Mouse (Mus musculus): ENCODE results near the gene Ly86.

The Ly86 gene

DNA sequence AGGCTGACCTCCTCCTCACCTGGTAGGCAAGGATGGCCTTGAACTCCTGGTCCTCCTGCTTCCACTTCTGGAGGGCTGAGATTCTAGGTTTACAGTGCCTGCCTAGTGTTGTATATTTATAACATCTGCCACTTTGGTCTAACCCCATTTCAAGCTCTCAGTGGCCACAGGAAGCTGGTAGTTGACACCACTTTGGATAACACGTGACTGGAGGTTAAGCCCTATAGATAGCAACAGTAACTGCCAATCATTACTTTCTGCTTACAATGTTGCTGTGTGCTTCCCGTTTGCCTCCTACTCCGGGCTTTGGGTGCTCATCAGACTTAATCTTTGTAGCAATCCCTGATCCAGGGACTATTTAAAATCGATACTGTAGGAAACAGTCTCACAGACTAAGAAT is 87.6 kb downstream of the Ly86 start:
- DNase-seq (ENCODE audit: low spot score) = no peak

DNA sequence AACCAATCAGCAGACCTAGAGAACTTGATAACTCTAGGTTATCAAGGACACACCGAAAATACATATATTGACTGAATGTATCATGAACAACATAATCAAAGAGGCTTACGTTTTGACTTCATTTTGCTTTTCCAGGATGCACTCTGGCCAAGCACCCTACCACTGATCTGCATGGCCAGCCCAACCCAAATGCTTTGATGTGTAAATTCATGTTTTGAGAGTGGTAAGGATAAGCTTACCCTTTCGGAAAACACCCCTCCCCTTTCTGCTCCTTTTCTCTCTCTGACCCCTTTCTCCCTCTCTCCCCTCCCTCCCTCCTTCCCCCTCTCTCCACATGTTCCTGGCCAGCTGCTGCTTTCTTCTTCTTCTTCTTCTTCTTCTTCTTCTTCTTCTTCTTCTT is 88.1 kb downstream of the Ly86 start:
- DNase-seq (ENCODE audit: low spot score) = no peak

DNA sequence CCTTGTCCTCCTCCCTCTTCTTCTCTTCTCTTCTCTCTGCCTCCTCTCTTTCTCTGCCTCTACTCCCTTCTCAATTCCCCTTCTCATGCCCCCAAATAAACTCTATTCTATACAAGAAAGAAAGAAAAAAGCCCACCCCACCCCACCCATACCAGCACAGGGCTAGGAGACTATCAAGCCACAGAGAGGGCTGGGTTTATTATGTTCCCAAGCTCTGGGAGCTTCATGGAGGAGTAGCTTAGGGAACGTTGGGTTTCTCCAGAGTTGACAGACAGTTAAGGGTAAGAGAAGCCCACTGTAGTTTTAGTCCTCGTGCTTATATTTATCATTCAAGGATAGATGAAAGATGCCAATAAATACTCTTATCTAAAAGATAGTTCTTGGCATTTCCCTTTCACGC is 88.7 kb downstream of the Ly86 start:
- no peak for DNase-seq (ENCODE audit: low spot score)

DNA sequence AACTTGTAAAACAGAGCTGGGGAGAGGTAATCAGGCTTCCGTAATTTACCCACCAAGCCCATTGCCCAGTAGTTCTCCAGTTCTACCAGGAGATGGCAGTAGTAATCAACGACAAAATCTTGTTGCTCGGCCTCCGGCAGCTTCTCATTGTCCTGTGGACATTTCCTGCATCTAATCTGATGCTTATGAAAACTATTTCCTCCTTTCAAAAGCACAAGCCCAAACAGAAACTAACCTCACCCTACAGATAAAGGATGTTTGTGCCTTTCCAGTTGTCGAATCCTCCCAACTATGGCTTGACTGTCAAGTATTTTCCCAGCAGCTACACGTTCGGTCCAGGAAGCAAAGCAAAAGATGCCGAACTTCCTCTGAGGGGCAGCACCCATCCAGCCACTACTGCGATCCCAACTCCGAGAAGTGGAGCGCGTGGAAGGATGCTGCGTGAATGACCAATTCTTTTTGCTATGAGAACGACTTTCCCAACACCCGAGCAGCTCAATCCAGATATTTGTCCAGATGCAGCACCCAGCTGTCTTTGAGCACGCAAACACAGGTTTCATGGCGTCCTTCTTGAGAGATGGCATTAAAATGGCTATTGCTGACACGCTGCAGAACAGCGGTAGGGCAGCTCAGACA is 89.2 kb downstream of the Ly86 start:
- peak; percentile 25 for DNase-seq (ENCODE audit: low spot score)

DNA sequence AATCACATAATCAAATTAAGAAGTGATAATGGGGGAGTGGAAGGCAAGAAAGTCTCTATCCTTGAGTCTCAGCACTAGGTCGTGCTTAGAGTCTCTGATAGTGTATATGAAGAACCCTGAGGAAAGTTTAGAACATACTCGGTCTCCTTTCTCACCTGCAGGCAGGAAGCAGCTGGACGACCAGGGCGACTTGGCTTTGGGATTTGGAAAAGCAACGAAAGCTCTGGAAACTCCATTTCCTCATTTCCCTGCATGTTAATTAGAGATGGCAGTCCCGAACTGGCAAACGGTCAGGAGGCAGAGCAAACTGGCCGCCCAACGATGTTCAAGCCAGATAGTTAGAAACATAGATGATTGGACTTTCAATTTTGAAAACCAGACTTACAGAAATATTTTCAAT is 89.8 kb downstream of the Ly86 start:
- DNase-seq (ENCODE audit: low spot score) = no peak

DNA sequence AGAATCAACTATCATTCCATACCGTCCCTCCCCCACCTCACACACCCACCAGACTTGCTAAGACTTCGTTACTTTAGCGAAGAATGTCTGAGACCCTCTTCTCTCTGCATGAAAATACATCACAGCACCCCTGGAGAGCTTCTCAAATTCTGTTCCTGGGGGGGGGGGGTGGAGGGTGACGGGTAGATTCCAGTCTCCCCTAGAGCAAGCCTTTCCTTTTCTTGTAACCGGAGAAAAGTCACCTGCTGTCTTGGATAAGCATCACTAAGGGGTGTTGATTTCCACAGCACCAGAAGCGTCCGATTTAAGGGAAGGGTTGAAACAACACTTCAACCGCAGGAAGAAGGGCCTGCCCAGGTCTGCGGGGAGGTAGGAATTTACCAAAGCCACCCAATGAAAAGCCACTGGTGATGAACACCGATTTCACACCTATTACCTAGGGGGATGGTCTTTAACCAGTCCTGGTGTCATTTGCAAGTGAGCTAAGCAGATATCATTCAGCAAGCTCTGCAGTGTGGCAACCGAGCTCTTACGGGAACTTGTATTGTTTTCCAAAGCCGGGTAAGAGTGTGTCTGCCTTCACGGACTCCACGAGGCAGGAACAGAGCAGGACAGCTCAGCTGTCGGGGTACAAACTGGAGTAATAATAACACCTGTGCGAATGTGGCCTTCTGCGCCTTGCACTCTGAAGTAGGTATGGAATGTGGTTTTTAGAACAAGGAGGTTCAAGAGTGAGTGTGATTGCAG is 91.4 kb downstream of the Ly86 start:
- no peak for DNase-seq (ENCODE audit: low spot score)

DNA sequence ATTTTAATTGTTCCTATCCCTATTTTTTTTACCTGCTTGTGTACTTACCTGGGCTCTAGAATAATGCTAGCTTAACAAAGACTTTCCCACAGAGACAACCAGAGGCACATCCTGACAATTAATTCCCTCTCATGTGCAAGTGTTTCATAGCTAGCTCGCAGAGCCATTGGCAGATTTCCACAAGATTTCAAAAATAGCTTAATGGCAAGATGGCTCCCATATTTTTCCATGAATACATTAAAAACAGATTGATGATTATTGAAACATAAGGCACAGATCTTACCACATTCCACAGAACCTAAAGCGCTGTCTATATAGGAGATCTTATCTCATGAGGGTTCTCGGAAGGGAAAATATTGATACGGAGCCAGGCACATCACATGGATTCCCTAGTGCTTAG is 93.8 kb downstream of the Ly86 start:
- DNase-seq (ENCODE audit: low spot score) = no peak

DNA sequence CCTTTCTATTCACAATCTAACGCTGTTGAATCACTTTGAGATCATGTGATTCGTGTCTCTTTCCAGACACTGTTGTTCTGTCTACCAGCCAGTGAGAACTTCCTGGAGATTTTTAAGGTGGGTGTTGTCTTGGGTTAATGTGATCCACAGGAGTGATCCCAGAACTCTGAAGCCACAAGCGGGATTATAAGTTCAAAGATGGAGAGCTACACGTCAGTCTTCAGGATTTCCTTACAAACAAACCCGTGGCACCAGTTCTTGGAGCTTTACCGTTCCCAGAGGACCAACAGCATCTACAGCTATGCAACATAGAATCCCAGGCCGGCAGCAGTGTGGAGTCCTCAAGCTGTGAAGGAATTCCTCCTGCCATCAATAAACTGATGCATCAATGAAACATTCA is 94.5 kb downstream of the Ly86 start:
- DNase-seq (ENCODE audit: low spot score) = no peak

DNA sequence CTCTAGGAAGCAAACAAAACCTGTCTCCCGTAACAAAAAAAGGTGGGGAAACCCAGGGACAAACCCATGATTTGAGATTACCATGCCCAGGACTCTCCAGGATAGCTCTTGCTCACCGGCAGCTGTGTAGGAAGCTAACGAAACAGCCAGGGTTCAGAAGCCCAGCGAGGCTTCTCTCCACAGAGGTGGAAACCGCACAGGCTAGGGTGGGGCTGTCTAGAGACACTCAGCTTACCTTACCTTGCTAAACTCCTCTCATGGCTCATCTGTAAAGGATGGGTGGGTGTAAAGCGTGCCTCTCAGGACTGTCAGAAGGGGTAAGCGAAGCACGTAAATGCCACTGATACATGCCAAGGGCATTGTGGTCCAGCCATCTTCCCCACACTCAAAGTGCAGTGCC is 94.9 kb downstream of the Ly86 start:
- DNase-seq (ENCODE audit: low spot score) = no peak

DNA sequence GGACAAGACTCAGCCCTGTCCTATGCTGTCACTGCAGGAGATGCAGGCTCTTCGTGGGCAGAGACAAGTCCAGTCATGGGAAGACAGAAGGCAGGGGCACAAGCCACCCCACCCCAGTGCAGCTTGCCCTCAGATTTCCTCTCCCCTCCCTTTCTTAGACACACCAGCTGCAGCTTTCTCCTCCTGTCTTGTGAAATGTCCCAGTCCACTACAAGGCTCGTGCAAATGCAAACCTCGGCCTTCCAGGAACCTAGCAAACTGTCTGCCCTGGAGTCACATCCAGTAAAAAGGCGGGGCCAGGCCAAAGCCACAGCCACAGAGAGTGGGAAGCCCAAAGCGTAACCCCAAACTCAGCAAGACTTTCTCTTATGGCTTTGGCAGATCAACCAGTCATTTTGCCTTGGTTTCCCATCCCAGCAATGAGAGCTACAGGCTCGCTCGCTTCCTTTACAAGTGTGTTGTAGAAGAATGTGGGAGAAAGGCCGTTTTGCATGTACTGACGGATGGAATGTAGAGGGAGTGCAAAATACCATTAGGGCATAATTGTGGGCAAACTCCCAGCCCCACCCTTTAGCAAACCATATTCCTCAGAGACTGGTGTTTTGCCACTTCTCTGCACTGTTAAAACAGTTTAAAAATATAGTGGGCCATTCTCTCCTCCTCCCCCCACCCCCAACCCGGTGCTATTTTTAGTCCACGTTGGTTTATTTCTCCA is 95.7 kb downstream of the Ly86 start:
- no peak for DNase-seq (ENCODE audit: low spot score)

DNA sequence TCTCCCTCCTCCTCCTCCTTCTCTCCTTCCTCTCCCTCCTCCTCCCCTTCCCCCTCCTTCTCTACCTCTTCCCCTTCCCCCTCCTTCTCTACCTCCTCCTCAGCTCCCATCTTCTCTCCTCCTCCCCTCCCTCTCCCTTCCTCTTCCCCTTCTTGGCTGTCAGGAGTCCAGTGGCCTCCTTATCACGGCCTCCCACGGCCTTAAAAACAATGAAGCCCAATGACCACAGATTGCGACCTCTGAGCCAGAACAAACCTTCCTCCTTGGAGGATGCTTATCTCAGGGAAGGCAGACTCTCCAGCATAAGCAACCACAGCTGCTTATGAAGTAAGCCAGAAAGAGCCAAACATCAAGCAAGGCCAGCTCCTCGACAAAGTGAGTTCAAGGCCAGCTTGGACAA is 97.0 kb downstream of the Ly86 start:
- no peak for DNase-seq (ENCODE audit: low spot score)

DNA sequence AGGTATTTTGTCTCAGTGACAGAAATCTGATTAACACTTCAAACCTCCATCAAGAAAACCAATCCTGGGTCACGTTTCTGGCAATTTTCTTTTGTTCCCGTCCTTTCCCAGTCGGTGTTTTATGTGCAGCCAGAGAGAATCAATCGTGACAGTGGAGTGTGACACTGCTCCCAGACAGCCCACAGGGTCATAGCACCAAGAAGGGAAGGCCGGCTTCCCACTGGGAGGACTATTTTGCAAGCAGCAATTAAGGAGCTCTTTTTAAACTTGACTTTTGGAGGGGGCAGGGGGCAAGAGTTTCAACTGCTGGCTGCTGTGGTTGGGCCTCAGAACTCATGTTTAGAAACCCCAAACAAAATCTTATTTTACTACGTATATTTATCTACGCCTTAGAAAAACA is 97.5 kb downstream of the Ly86 start:
- DNase-seq (ENCODE audit: low spot score) = no peak

DNA sequence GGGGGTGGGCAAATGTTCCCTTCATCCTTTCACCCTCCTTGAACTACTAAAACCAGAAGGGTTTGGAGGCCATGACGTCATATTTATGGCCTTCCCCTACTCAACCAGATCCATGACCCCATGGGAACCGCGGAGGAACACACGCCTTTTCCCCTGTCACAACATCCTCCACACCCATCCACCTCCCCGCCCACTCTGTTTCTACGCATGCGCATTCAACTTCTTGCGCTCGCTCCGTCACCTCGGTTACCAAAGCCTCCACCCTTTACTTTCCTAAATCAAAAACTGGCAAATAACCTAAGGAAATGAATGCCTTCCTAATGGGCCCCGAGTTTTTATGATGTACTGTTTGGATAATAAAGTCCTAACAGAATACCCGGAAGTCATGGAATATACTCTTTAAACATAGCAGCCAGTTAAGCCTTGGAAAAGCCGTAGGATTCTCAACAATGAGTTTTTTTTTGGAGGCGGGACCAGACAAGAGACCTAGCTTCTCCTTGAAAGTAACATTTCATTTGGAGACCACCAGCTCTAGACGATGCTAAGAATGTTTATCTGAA is 101.8 kb downstream of the Ly86 start:
- no peak for DNase-seq (ENCODE audit: low spot score)

DNA sequence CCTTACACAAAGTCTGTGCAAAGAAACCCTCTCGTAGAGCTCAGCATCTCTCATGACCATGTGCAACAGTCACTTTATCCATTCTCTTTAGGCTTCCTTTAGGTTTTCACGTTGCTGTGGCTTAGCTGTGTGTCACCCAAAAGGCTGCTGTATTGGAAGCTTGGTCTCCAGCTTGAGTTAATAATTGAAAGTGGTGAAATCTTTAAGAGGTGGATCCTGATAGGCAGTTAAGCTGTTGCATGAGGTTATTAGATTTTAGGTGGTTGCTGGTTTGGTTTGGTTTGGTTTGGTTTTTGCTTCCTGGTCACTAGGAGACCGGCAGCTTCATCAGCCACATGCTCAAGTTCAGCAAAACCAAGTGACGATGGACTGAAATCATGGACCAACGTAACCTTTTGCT is 106.0 kb downstream of the Ly86 start:
- DNase-seq (ENCODE audit: low spot score) = no peak

DNA sequence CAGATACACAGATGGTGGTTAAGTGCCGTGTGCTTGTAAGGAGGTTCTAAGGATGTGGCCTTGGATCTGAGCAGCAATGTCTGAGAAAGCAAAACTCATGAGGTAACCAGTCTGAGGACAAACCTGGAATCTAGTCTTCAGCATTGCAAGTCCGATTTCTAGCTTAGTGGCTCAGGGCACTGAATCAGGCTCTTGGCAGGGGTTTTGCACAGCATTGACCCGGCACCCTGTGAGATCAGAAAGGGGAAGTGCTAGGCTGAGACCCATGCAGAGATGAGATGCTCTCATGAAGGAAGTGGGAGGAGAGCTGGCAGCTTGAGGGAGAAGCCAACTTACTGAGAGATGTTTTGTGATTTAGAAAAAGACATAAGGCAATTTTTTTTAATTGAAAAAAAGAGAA is 106.5 kb downstream of the Ly86 start:
- DNase-seq (ENCODE audit: low spot score) = peak; percentile 15

DNA sequence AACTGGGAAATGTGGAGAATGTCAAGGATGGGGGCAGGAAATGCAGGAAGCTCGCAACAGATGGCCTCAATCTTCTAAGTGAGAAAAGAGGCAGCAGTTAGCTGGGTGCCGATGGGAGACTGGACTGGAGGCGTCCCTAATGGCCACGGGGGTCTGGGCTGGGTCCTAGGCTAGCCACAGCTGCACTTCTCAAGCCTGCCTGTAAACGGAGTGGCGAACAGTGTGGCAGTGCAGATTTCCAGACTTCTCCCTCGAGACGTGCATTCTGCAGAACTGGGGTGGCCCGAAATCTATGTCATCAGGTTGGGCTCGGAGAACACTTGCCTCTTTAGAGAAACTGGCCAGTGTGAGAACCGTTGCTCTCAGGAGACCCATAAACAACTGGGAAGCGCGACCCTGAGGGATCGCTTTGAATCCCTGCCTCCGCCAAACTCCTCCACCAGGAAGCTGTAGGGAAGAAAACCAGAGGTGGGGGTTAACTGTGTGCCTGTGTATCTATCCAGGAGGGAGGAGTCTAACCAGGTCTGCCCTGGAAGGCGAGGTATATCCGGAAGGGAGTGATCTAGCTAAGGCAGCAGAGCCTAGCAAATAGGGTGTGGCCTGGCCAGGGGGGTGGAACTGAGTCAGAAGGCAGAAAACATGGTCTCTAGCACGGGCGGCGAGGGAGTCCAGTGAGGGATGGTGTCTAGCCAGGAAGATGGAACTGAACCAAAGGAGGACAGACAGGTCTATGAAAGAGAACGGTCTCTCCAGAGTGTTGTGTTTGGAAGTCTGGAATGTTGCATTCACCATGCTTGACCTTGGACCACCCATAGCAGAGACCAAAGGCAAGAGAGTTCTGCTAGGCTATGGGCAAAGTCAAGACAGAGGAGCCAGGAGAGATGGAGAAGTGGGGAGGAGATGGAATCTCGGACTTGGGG is 107.3 kb downstream of the Ly86 start:
- DNase-seq (ENCODE audit: low spot score) = peak; percentile 9

DNA sequence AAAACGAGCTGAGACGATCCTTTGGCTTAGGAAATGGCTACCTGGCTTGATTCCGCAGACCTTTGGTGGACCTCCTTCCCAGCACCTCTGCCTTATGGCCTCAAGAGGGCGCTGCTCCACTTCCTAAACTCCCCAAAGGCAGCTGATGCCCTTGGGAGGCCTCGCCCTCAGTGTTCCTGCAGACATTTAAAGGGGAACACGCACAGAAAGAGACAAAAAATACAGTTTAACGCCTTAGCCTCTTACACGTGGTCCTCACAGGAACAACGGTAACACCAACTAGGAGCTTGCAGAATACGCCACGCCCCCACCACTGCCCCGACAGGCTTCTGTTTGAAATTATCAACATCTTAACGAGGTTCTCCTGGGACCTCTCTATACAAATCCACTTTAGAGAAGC is 108.2 kb downstream of the Ly86 start:
- DNase-seq (ENCODE audit: low spot score) = peak; percentile 19

DNA sequence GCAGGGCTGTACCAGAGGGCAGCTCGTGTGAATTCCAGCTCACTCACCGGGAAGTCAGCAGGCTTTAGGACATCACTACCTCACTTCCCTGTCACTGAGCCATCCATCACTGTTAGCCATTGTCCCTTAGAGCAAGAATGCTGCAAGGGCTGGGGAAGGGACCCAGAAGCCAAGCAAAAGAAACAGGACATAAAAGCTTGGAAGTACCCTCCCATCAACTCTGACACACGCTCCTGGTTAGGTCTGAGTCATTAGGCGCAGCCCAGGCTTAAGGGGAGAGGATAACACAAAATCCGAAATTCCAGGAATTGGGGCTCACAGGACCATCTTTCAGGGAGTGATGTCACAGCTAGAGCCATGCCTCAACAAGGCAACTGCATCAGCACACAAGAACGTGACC is 109.3 kb downstream of the Ly86 start:
- no peak for DNase-seq (ENCODE audit: low spot score)

DNA sequence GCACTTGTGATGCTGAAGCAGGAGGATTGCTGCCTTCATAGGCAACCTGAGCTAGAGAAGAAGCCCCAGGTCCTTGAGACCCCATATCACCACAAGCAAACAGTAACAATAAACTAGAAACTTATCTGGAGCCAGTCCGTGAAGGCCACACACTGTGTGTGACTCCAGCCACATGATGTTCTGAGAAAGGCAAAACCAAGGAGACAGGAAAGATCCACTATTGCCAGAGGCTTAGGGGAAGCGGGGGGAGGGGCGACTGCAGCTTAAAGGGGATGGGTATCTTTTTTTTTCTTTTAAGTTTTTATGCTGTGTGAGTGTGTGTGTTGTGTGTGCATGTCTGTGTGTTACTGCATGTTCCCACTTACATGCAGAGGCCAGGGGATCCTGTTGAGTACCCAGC is 110.6 kb downstream of the Ly86 start:
- no peak for DNase-seq (ENCODE audit: low spot score)

DNA sequence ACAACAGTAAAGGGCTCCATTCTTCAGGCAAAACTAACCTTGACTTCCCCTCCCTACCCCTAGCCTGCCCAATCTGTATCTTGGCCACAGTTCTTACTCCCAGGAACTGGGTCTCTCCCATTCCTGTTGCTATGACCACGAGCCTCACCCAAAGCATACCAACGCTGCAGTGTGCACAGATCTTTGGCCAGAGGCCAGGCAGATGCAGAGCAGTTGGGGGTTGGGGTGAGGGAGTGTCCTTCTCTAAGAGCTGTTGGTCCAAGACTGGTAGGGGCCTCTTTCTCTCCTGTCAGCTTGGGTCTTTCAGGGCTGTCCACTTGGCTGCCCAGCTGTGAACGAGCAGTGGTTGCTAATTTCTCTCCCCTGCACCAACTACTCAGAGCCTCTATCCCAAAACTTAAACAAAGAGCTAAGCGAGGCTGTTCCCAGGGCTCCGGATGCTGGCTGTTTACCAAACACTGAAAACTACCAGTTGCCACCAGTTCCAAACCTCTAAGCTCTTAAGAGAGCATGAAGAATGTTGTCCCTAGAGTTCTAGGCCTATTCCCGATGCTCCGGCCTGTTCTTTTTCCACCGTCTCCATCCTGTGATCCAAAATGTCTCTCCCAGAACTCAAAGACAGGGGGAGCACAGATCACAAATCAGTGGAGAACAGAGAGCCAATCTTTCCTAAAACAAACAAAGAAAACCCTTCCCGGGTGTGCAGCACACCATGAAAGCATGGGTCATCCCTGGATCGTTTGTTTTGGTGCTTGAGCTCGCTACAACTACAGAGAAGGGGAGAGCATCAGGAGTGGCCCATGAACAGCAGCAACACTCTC is 112.2 kb downstream of the Ly86 start:
- no peak for DNase-seq (ENCODE audit: low spot score)

DNA sequence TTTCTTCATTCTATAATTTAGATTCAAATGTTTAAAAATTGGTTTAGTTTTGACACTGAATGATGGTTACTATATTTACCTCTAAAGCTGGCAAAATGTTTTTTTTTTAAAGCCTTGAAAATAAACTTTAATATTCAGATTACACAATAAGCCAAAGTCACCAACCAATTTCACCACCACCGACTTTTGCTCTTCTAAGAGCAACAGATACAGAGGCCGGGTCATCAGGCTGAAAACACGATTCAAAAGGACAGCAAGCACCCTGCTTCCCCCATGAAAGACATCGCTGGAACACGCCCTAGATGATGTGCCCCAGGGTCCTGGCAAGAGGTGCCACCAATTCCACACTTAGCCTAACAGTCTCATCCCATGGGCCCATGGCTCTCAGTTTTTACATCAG is 113.5 kb downstream of the Ly86 start:
- DNase-seq (ENCODE audit: low spot score) = no peak

Measured in spleen, adult 12 weeks (tissue).